Mouse (Mus musculus): Measurements from ENCODE around the gene Ildr2. TPM values are rescaled to one million over a fixed set of nuclear protein-coding genes. Genes with fewer than 3 reads are reported as not detected.

Ildr2 gene
- total RNA-seq, 2 experiments from 2014 or later = 3.8 to 4.6 TPM

- DNase-seq = no peak
- intact Hi-C loops (cut with DNase I) = no loop called here
Observed at GRCm38 (mm10) chr1:166326421-166326820, 72.5 kb downstream of the Ildr2 start.

GRCm38 (mm10) chr1:166330752-166331151, 76.8 kb downstream of the Ildr2 start:
- no peak for DNase-seq
- intact Hi-C loops (cut with DNase I) = no loop called here

GRCm38 (mm10) chr1:166339110-166339509, 85.2 kb downstream of the Ildr2 start:
- intact Hi-C loops (cut with DNase I) = no loop called here
- DNase-seq = peak; percentile 7 to 16

GRCm38 (mm10) chr1:166342060-166342459, 88.1 kb downstream of the Ildr2 start:
- no peak for DNase-seq
- intact Hi-C loops (cut with DNase I) = no loop called here

GRCm38 (mm10) chr1:166342539-166342938, 88.6 kb downstream of the Ildr2 start:
- DNase-seq = no peak
- intact Hi-C loops (cut with DNase I) = no loop called here

- no peak for DNase-seq
- intact Hi-C loops (cut with DNase I) = no loop called here
Observed at GRCm38 (mm10) chr1:166343586-166343985, 89.6 kb downstream of the Ildr2 start.

GRCm38 (mm10) chr1:166344300-166345077, 90.5 kb downstream of the Ildr2 start:
- no peak for DNase-seq
- intact Hi-C loops (cut with DNase I) = no loop called here

GRCm38 (mm10) chr1:166345602-166346001, 91.7 kb downstream of the Ildr2 start:
- intact Hi-C loops (cut with DNase I) = no loop called here

GRCm38 (mm10) chr1:166346906-166347305, 93.0 kb downstream of the Ildr2 start:
- intact Hi-C loops (cut with DNase I) = no loop called here
- no peak for DNase-seq

More at GRCm38 (mm10) chr1:166345602-166346001, 91.7 kb downstream of the Ildr2 start:
- no peak for DNase-seq

- intact Hi-C loops (cut with DNase I) = no loop called here
- no peak for DNase-seq
Observed at GRCm38 (mm10) chr1:166349341-166349740, 95.4 kb downstream of the Ildr2 start.

- intact Hi-C loops (cut with DNase I) = no loop called here
- DNase-seq = no peak
Observed at GRCm38 (mm10) chr1:166349751-166350150, 95.8 kb downstream of the Ildr2 start.

- intact Hi-C loops (cut with DNase I) = loop anchor here (1.0 to 10.0 kb wide), 2 partner anchors 200 to 586 kb away; no protein-coding TSS in a partner anchor
- peak; percentile 86 to 94 for DNase-seq
Observed at GRCm38 (mm10) chr1:166360157-166360855, 106.4 kb downstream of the Ildr2 start.

GRCm38 (mm10) chr1:166360896-166361295, 107.0 kb downstream of the Ildr2 start:
- DNase-seq = no peak
- intact Hi-C loops (cut with DNase I) = loop anchor here (1.0 to 10.0 kb wide), 2 partner anchors 201 to 586 kb away; no protein-coding TSS in a partner anchor

GRCm38 (mm10) chr1:166361842-166362241, 107.9 kb downstream of the Ildr2 start:
- DNase-seq = no peak
- intact Hi-C loops (cut with DNase I) = loop anchor here (10.0 kb wide), 1 partner anchor 587 kb away; no protein-coding TSS in a partner anchor

- DNase-seq = no peak
- intact Hi-C loops (cut with DNase I) = loop anchor here (10.0 kb wide), 1 partner anchor 588 kb away; no protein-coding TSS in a partner anchor
Observed at GRCm38 (mm10) chr1:166362659-166363058, 108.7 kb downstream of the Ildr2 start.

GRCm38 (mm10) chr1:166363122-166363521, 109.2 kb downstream of the Ildr2 start:
- no peak for DNase-seq
- intact Hi-C loops (cut with DNase I) = loop anchor here (10.0 kb wide), 1 partner anchor 588 kb away; no protein-coding TSS in a partner anchor

Other genes with a start within 250 kb of the Ildr2 start
- 10 to 100 TPM; 53.6 to 60.3 TPM for gene Dusp27, start 126.2 kb upstream of the Ildr2 start, total RNA-seq (2021)
- not detected for gene Gpa33, start 123.9 kb upstream of the Ildr2 start, total RNA-seq (2021)
- gene Mael, start 15.4 kb upstream of the Ildr2 start, total RNA-seq (2021) = not detected
- gene Tada1, start 125.0 kb downstream of the Ildr2 start, total RNA-seq (2021) = 10 to 100 TPM; 13.9 to 15.6 TPM
- gene Pogk, start 155.7 kb downstream of the Ildr2 start, total RNA-seq (2021) = 10 to 100 TPM; 19.5 to 23.4 TPM
- not detected for gene Gm4846, start 243.4 kb downstream of the Ildr2 start, total RNA-seq (2021)